Mouse (Mus musculus) CH12.LX (cell line): ENCODE results near the gene Gm13288. TPM values are rescaled to one million over a fixed set of nuclear protein-coding genes. Genes with fewer than 3 reads are reported as not detected.
"Not testable (repeated sequence)": the region's sequence is repeated elsewhere in the genome, so short reads cannot be mapped to it uniquely, and the experiment has no call there.

Experiments used
- DNase-seq: peaks from one replicate; pipeline ENCODE4 v3.0.0-alpha.2; 2013; ENCODE audit errors: extremely low read depth
- H3K27ac ChIP-seq: 2 replicates; pipeline ENCODE4 v1.5.1; 2012; ENCODE audit warnings: low read depth, mild to moderate bottlenecking, control low read depth, moderate library complexity; ENCODE audit not compliant: insufficient read depth
- H3K27me3 ChIP-seq: replicated peaks from 2 replicates; pipeline ENCODE3; 2012; ENCODE audit warnings: inconsistent platforms
- H3K36me3 ChIP-seq, 2 experiments: replicated peaks in 1 of 2; 2 replicates each; pipeline versions ENCODE3 to v1.6.1; 2012; ENCODE audit warnings: inconsistent platforms in 1 of 2, low read length in 1 of 2, mild to moderate bottlenecking in 1 of 2, mixed read lengths in 1 of 2, moderate library complexity in 1 of 2; ENCODE audit not compliant: control insufficient read depth in 1 of 2, insufficient read depth in 1 of 2
- H3K4me1 ChIP-seq, 2 experiments: 2 replicates each; pipeline ENCODE4 v1.6.1; 2012; ENCODE audit warnings: inconsistent platforms in 1 of 2, moderate library complexity in 1 of 2; ENCODE audit not compliant: insufficient read depth in 2 of 2, control insufficient read depth in 1 of 2
- H3K4me2 ChIP-seq: 2 replicates; pipeline ENCODE4 v1.6.1; 2012; ENCODE audit warnings: low read depth, mild to moderate bottlenecking, control low read depth; ENCODE audit not compliant: poor library complexity, insufficient read depth, severe bottlenecking
- H3K4me3 ChIP-seq, 3 experiments: fragments of 150-350 bp in 1 of 3; sonication (generic) in 1 of 3; replicated peaks in 1 of 3; 2 replicates each; pipeline versions ENCODE3 to v1.5.1; 2011 to 2012; ENCODE audit warnings: low read depth in 2 of 3, low read length in 2 of 3, mild to moderate bottlenecking in 2 of 3, moderate library complexity in 2 of 3, control low read depth in 1 of 3, improper control_type of control experiment in 1 of 3, inconsistent platforms in 1 of 3, mixed read lengths in 1 of 3; ENCODE audit not compliant: poor library complexity in 1 of 3
- H3K79me2 ChIP-seq: replicated peaks from 2 replicates; pipeline ENCODE4 v1.6.1; 2012; ENCODE audit warnings: mild to moderate bottlenecking, moderate library complexity; ENCODE audit not compliant: control insufficient read depth, poor library complexity, insufficient read depth, severe bottlenecking; ENCODE audit errors: extremely low read depth
- H3K9ac ChIP-seq: 2 replicates; pipeline ENCODE4 v1.6.1; 2012; ENCODE audit warnings: low read depth, mild to moderate bottlenecking, control low read depth, moderate library complexity; ENCODE audit not compliant: insufficient read depth
- H3K9me3 ChIP-seq: replicated peaks from 2 replicates; pipeline ENCODE3; 2012; ENCODE audit warnings: low read length, inconsistent platforms, mixed read lengths
- BHLHE40 ChIP-seq: IDR thresholded peaks from 2 replicates; pipeline ENCODE4 v1.6.1; 2011; ENCODE audit warnings: mild to moderate bottlenecking, low read depth, low read length, improper control_type of control experiment
- CTCF ChIP-seq, 2 experiments: IDR thresholded peaks in 1 of 2; conservative IDR thresholded peaks in 1 of 2; 2 replicates each; pipeline ENCODE4 v1.5.1; 2011 to 2012; ENCODE audit warnings: low read depth in 2 of 2, low read length in 2 of 2, improper control_type of control experiment in 1 of 2, inconsistent platforms in 1 of 2, mild to moderate bottlenecking in 1 of 2, moderate library complexity in 1 of 2
- EP300 ChIP-seq: IDR thresholded peaks from 2 replicates; pipeline ENCODE4 v1.6.1; 2011; ENCODE audit warnings: low read length, improper control_type of control experiment
- GABPA ChIP-seq: IDR thresholded peaks from 2 replicates; pipeline ENCODE4 v1.6.1; 2012; ENCODE audit warnings: low read depth, low read length, improper control_type of control experiment, inconsistent platforms; ENCODE audit not compliant: insufficient replicate concordance
- HCFC1 ChIP-seq: IDR thresholded peaks from 2 replicates; pipeline ENCODE4 v1.6.1; 2012; ENCODE audit warnings: low read depth, mild to moderate bottlenecking, inconsistent platforms, low read length, improper control_type of control experiment
- MXI1 ChIP-seq: IDR thresholded peaks from 2 replicates; pipeline ENCODE4 v1.6.1; 2011; ENCODE audit warnings: mild to moderate bottlenecking, low read depth, low read length, improper control_type of control experiment
- RAD21 ChIP-seq: IDR thresholded peaks from 2 replicates; pipeline ENCODE4 v1.6.1; 2011; ENCODE audit warnings: low read depth, mild to moderate bottlenecking, low read length, improper control_type of control experiment, moderate library complexity
- SMC3 ChIP-seq: IDR thresholded peaks from 2 replicates; pipeline ENCODE4 v1.6.1; 2011; ENCODE audit warnings: low read depth, low read length, improper control_type of control experiment
- UBTF ChIP-seq: IDR thresholded peaks from 2 replicates; pipeline ENCODE4 v1.6.1; 2012; ENCODE audit warnings: low read depth, mild to moderate bottlenecking, inconsistent platforms, low read length, improper control_type of control experiment, moderate library complexity
- ZNF384 ChIP-seq: IDR thresholded peaks from 2 replicates; pipeline ENCODE4 v1.6.1; 2012; ENCODE audit warnings: low read depth, low read length, improper control_type of control experiment, inconsistent platforms
- dilution Hi-C: fragments of 300-500 bp; cut with MboI; formaldehyde crosslinking; loops from 2 replicates; pipeline ENCODE4 v1.14.3; 2020; ENCODE audit warnings: low sequenced_read_pairs; ENCODE audit not compliant: extremely low pct_unique_long_range_greater_than_20kb, extremely low pct_ligation_motif_present
- in situ Hi-C: fragments of 300-500 bp; cut with MboI; formaldehyde crosslinking; loops from 3 replicates; pipeline ENCODE4 v1.14.3; 2019; ENCODE audit warnings: low sequenced_read_pairs, low pct_ligation_motif_present, low pct_unique_long_range_greater_than_20kb, mixed read lengths
- polyA plus RNA-seq: library from polyadenylated mRNA; unstranded; fragments of >175 nt; gene quantifications from 2 replicates; pipeline ENCODE4 v1.2.1, GENCODE M21; 2012; ENCODE audit warnings: low read depth; ENCODE audit not compliant: insufficient read length
- total RNA-seq, 2 experiments: library from RNA; depleted of rRNA; stranded (reverse); fragments of 300-350 nt in 1 of 2; fragments of >200 nt in 1 of 2; gene quantifications; 2 replicates each; pipeline ENCODE4 v1.2.3; 2012 to 2014

Gm13288 gene
- total and polyA plus RNA-seq, 3 experiments: not detected

- Histone ChIP-seq H3K27me3 (peaks cover 22% of the 10 kb centered on the region), H3K9ac (no peak overlapping the region), H3K4me3 (no peak overlapping the region), H3K36me3 (no peaks in the 10 kb centered on the region), H3K4me2 (no peak overlapping the region), H3K79me2 (no peaks in the 10 kb centered on the region), H3K27ac (no peak overlapping the region), H3K9me3 (peaks cover 9% of the 10 kb centered on the region), H3K4me1 (no peaks in the 10 kb centered on the region; a peak in 1 of 4 replicates)
- peak; percentile 36 for TF ChIP-seq RAD21
- no peak for TF ChIP-seq UBTF
- TF ChIP-seq EP300: no peak
- TF ChIP-seq ZNF384: peak; percentile 80
- TF ChIP-seq HCFC1: no peak
- no peak for TF ChIP-seq BHLHE40
- TF ChIP-seq CTCF (conservative IDR thresholded peaks at IDR 0.05 in 1 of 2, IDR thresholded peaks at IDR 0.05 in 1 of 2; ENCODE audit: low read depth in 2 of 2, low read length in 2 of 2): peak in 1 of 2 experiments; percentile 70; a peak in 3 of 4 replicates
- TF ChIP-seq SMC3: peak; percentile 22; the same call in 1 of the 2 replicates
- peak; percentile 11 for DNase-seq
- dilution Hi-C loops: no loop called here
- in situ Hi-C loops: no loop called here
Measured at GRCm38 (mm10) chr4:88830523-88830922, 25.2 kb downstream of the Gm13288 start.

GRCm38 (mm10) chr4:88835225-88835624 is 29.9 kb downstream of the Gm13288 start, which contains the start of gene Ifna5:
Ifna5 (plus strand) TSS chr4:88835525.
- H3K27me3 ChIP-seq: peaks cover 32% of the 10 kb centered on the region
- H3K9ac ChIP-seq, in situ Hi-C loops, H3K79me2 ChIP-seq, H3K9me3 ChIP-seq, dilution Hi-C loops, DNase-seq, H3K4me1 ChIP-seq, H3K4me2 ChIP-seq, H3K27ac ChIP-seq, H3K36me3 ChIP-seq, H3K4me3 ChIP-seq: not testable (repeated sequence)

GRCm38 (mm10) chr4:88838828-88839227 is 33.5 kb downstream of the Gm13288 start:
- TF ChIP-seq EP300 (no peak), SMC3 (peak; percentile 14; the same call in 1 of the 2 replicates), GABPA (no peak), MXI1 (no peak), RAD21 (peak; percentile 14), CTCF (conservative IDR thresholded peaks at IDR 0.05 in 1 of 2, IDR thresholded peaks at IDR 0.05 in 1 of 2; ENCODE audit: low read depth in 2 of 2, low read length in 2 of 2) (peak; percentile 53 to 74; a peak in 3 of 4 replicates)
- Histone ChIP-seq H3K79me2 (no peaks in the 10 kb centered on the region), H3K9ac (no peak overlapping the region), H3K4me3 (no peak overlapping the region), H3K36me3 (no peaks in the 10 kb centered on the region), H3K4me2 (no peak overlapping the region), H3K9me3 (no peaks in the 10 kb centered on the region), H3K4me1 (peaks cover 5 to 10% of the 10 kb centered on the region in 2 experiments; a peak in 3 of 4 replicates), H3K27me3 (peaks cover 49% of the 10 kb centered on the region), H3K27ac (no peak overlapping the region)
- peak; percentile 15 for DNase-seq
- in situ Hi-C loops (no loop called here), dilution Hi-C loops (no loop called here)
